Mouse (Mus musculus): ENCODE measurements around the gene Zmym3.
A peak's percentile ranks its signal among the peaks of the same experiment; 100 is the strongest.

The Zmym3 gene

GRCm38 (mm10) chrX:101420700-101421095 lies at the start of gene Zmym3:
TSS of gene Zmym3 (minus strand) at chrX:101420849.
- DNase-seq (ENCODE audit: low spot score), result no peak

- no peak for DNase-seq (ENCODE audit: low spot score)
Measured at GRCm38 (mm10) chrX:101451591-101451990, 30.9 kb upstream of the Zmym3 start.

GRCm38 (mm10) chrX:101451147-101451546 lies 30.5 kb upstream of the Zmym3 start:
- no peak for DNase-seq (ENCODE audit: low spot score)

GRCm38 (mm10) chrX:101448886-101449475 lies 28.3 kb upstream of the Zmym3 start, which contains the start of gene Itgb1bp2:
TSS of gene Itgb1bp2 (plus strand) at chrX:101449088.
- DNase-seq (ENCODE audit: low spot score), result no peak

GRCm38 (mm10) chrX:101429976-101430375 lies 9.3 kb upstream of the Zmym3 start:
- DNase-seq (ENCODE audit: low spot score), result no peak

GRCm38 (mm10) chrX:101429142-101429949 lies 8.7 kb upstream of the Zmym3 start, which contains the start of gene Nono:
TSS of gene Nono (plus strand) at chrX:101429318.
- peak; percentile 54 for DNase-seq (ENCODE audit: low spot score)

GRCm38 (mm10) chrX:101428785-101429141 lies 8.1 kb upstream of the Zmym3 start:
- no peak for DNase-seq (ENCODE audit: low spot score)

- no peak for DNase-seq (ENCODE audit: low spot score)
Measured at GRCm38 (mm10) chrX:101427774-101428173, 7.1 kb upstream of the Zmym3 start.

GRCm38 (mm10) chrX:101423462-101423861 lies 2.8 kb upstream of the Zmym3 start:
- DNase-seq (ENCODE audit: low spot score), result no peak

GRCm38 (mm10) chrX:101419725-101420699 lies 637 bp downstream of the Zmym3 start:
- DNase-seq (ENCODE audit: low spot score), result peak; percentile 64

GRCm38 (mm10) chrX:101418946-101419724 lies 1.5 kb downstream of the Zmym3 start:
- DNase-seq (ENCODE audit: low spot score), result peak; percentile 35

- no peak for DNase-seq (ENCODE audit: low spot score)
Measured at GRCm38 (mm10) chrX:101396459-101396858, 24.2 kb downstream of the Zmym3 start.

- no peak for DNase-seq (ENCODE audit: low spot score)
Measured at GRCm38 (mm10) chrX:101394341-101394740, 26.3 kb downstream of the Zmym3 start.

- no peak for DNase-seq (ENCODE audit: low spot score)
Measured at GRCm38 (mm10) chrX:101388866-101389537, 31.6 kb downstream of the Zmym3 start.

GRCm38 (mm10) chrX:101386222-101386621 lies 34.4 kb downstream of the Zmym3 start:
- DNase-seq (ENCODE audit: low spot score), result no peak

GRCm38 (mm10) chrX:101384439-101385137 lies 36.1 kb downstream of the Zmym3 start:
- DNase-seq (ENCODE audit: low spot score), result no peak

GRCm38 (mm10) chrX:101383455-101383854 lies 37.2 kb downstream of the Zmym3 start:
- DNase-seq (ENCODE audit: low spot score), result no peak

GRCm38 (mm10) chrX:101379744-101380143 lies 40.9 kb downstream of the Zmym3 start:
- DNase-seq (ENCODE audit: low spot score), result no peak

GRCm38 (mm10) chrX:101377076-101377475 lies 43.6 kb downstream of the Zmym3 start:
- DNase-seq (ENCODE audit: low spot score), result no peak
